Mouse (Mus musculus): Measurements from ENCODE around the gene Pou2f3. TPM values are rescaled to one million over a fixed set of nuclear protein-coding genes. Genes with fewer than 3 reads are reported as not detected.

Gene Pou2f3
- total and polyA plus RNA-seq, 3 experiments, result not detected

DNA sequence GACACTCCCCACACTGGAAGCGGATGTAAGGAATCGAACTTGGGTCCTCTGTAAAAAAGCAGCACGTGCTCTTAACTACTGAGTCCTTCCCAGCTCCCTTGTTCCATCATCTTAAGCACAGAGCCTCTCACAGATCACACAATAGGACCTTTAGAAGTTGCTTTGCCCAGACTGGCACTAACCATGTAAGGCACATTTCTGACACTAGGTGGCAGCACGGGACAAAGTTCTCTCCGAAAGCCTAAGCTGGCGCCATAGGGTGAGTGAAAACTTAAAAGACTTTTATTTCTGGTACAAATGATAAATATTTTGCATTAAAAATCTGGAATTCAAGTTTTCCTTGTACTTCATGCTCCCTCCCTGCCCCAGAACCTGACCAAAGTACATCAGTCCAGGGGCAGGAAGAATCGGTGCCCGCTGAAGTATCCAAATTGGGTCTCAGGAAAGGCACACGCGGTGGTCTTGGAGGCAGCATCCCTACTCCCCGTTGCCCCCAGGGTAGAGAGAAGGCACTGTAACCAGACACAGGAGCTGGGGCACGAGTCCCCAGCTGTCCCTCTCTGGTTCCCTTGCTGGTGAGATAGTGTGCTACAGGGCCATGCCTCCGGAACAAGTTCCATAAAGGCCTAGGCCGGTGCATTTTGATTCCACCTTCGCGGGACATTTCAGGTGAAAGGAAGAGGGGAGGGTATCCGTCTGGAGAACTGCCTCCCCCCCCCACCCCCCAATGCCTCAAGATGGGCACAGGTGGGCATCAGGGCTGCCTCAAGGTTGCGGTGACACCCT, 11.7 kb upstream of the Pou2f3 start:
- H3K79me2 ChIP-seq (ENCODE audit: control insufficient read depth, insufficient read depth, low read length, poor library complexity), result peaks cover 1% of the 10 kb centered on the region; the same call in 1 of the 2 replicates
- peaks cover 3 to 17% of the 10 kb centered on the region in 2 experiments; a peak in 3 of 4 replicates for H3K36me3 ChIP-seq (ENCODE audit: control insufficient read depth in 1 of 2, insufficient read depth in 2 of 2, low read length in 2 of 2)
- no peak overlapping the region for H3K4me3 ChIP-seq (ENCODE audit: control insufficient read depth in 1 of 2, insufficient read depth in 1 of 2, low read depth in 2 of 2, low read length in 2 of 2)
- TF ChIP-seq MYC (IDR thresholded peaks at IDR 0.05; ENCODE audit: low read depth, low read length) (0 out of 2 replicates have a peak, but pooled peaks have one; percentile 28), ZC3H11A (IDR thresholded peaks at IDR 0.05; ENCODE audit: low read depth, low read length) (peak; percentile 95), CHD2 (IDR thresholded peaks at IDR 0.05; ENCODE audit: low read length) (no peak), CTCF (IDR thresholded peaks at IDR 0.05 in 2 of 3, conservative IDR thresholded peaks at IDR 0.05 in 1 of 3; ENCODE audit: control insufficient read depth in 1 of 3, insufficient read depth in 1 of 3, low read depth in 2 of 3, low read length in 3 of 3, poor library complexity in 1 of 3, severe bottlenecking in 1 of 3) (peak; percentile 72 to 92 (median 81)), SMC3 (IDR thresholded peaks at IDR 0.05; ENCODE audit: low read depth, low read length) (peak; percentile 98), RAD21 (IDR thresholded peaks at IDR 0.05; ENCODE audit: low read depth, low read length) (peak; percentile 92)
- H3K27me3 ChIP-seq (ENCODE audit: control insufficient read depth in 1 of 2, insufficient read depth in 2 of 2, low read length in 2 of 2), result no peaks in the 10 kb centered on the region
- no peak overlapping the region for H3K27ac ChIP-seq (ENCODE audit: control insufficient read depth, low read depth, low read length)
- DNase-seq (ENCODE audit: low read depth, low spot score), result peak; percentile 79
- H3K9me3 ChIP-seq (replicated peaks; ENCODE audit: insufficient read depth, low read length), result no peaks in the 10 kb centered on the region
- H3K9ac ChIP-seq (ENCODE audit: control insufficient read depth, low read depth, low read length, poor library complexity, severe bottlenecking), result no peak overlapping the region
- peaks cover 3 to 22% of the 10 kb centered on the region in 2 experiments; a peak in 3 of 4 replicates for H3K4me1 ChIP-seq (ENCODE audit: control insufficient read depth in 1 of 2, insufficient read depth in 2 of 2, low read length in 2 of 2)

DNA sequence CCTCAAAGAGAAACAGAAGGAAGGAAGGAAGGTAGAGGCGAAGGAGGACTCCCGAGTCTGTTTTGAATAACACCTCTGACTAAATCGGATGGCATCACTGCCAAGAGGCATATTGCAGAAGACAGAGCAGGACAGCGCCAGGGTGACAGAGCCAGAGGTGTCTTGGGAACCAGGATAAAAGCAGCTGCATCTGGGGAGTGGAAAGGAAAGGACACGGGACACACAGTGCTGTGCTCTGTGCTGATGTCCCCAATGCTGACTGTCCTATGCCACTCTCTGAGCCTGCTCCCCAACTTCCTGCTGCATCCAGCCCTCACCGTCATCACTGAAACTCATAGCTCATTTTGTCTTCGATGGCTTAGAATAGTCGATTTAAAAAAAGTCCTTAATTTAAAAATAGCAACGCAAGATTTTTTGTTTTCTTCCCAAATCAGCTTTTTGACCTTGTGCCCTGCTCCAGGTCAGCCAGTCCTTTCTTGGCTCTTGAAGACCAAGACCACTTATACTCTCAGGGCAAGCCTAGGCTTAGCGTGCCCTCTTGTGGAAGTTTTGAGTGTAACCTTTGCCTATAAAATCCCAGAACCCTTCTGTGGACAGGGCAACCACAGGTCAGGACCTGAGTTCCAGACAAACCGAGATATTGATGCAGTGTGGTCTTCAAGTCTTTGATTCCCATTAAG, 742 bp upstream of the Pou2f3 start:
- Histone ChIP-seq H3K27ac (ENCODE audit: control insufficient read depth, low read depth, low read length) (no peak overlapping the region), H3K9ac (ENCODE audit: control insufficient read depth, low read depth, low read length, poor library complexity, severe bottlenecking) (no peak overlapping the region), H3K4me1 (ENCODE audit: control insufficient read depth in 1 of 2, insufficient read depth in 2 of 2, low read length in 2 of 2) (no peaks in the 10 kb centered on the region), H3K27me3 (ENCODE audit: control insufficient read depth in 1 of 2, insufficient read depth in 2 of 2, low read length in 2 of 2) (peaks cover 0 to 2% of the 10 kb centered on the region in 2 experiments; a peak in 2 of 4 replicates), H3K9me3 (replicated peaks; ENCODE audit: insufficient read depth, low read length) (no peaks in the 10 kb centered on the region), H3K36me3 (ENCODE audit: control insufficient read depth in 1 of 2, insufficient read depth in 2 of 2, low read length in 2 of 2) (no peaks in the 10 kb centered on the region), H3K79me2 (ENCODE audit: control insufficient read depth, insufficient read depth, low read length, poor library complexity) (no peaks in the 10 kb centered on the region), H3K4me3 (ENCODE audit: control insufficient read depth in 1 of 2, insufficient read depth in 1 of 2, low read depth in 2 of 2, low read length in 2 of 2) (no peak overlapping the region)
- TF ChIP-seq TBP (IDR thresholded peaks at IDR 0.05; ENCODE audit: low read depth, low read length) (no peak), POLR2AphosphoS5 (IDR thresholded peaks at IDR 0.05; ENCODE audit: borderline replicate concordance, low read depth, low read length) (no peak), ETS1 (IDR thresholded peaks at IDR 0.05; ENCODE audit: low read depth, low read length) (no peak), POLR2A (IDR thresholded peaks at IDR 0.05; ENCODE audit: control insufficient read depth in 1 of 2, insufficient read depth in 1 of 2, low read depth in 1 of 2, low read length in 2 of 2, poor library complexity in 1 of 2) (no peak), RAD21 (IDR thresholded peaks at IDR 0.05; ENCODE audit: low read depth, low read length) (peak; percentile 85), CTCF (IDR thresholded peaks at IDR 0.05 in 2 of 3, conservative IDR thresholded peaks at IDR 0.05 in 1 of 3; ENCODE audit: control insufficient read depth in 1 of 3, insufficient read depth in 1 of 3, low read depth in 2 of 3, low read length in 3 of 3, poor library complexity in 1 of 3, severe bottlenecking in 1 of 3) (peak; percentile 49 to 87 (median 66)), GATA1 (IDR thresholded peaks at IDR 0.05; ENCODE audit: low read depth, low read length) (no peak), SMC3 (IDR thresholded peaks at IDR 0.05; ENCODE audit: low read depth, low read length) (peak; percentile 88), CHD1 (IDR thresholded peaks at IDR 0.05; ENCODE audit: low read depth, low read length) (no peak), ZC3H11A (IDR thresholded peaks at IDR 0.05; ENCODE audit: low read depth, low read length) (peak; percentile 72), ZMIZ1 (IDR thresholded peaks at IDR 0.05; ENCODE audit: low read depth, low read length) (no peak), HCFC1 (IDR thresholded peaks at IDR 0.05; ENCODE audit: low read depth, low read length) (no peak), GABPA (IDR thresholded peaks at IDR 0.05; ENCODE audit: low read depth, low read length) (no peak)
- DNase-seq (ENCODE audit: low read depth, low spot score), result peak; percentile 60

All from MEL (cell line).